Comparison of ENCODE assay signal across 14 mouse cellular contexts in the genomic region with DNA sequence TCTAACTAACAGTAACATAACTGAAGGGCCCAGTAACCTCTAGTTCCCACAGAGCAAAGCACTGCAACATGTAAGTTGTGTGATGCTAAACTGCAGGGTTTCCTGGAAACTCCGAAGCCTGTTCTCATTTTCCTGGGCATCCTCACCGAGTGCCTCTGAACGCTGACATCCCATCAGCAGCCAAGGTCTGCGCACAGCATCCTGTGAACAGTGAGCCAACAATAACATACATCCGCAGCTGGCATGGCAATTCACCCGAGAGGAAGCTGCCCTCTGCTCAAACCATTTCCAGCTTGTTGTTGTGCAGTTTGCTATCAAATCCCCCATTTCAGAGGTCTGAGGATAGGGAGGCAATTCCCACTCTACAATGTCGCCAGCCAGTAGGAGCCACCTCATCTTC.
A peak's percentile ranks its signal among the peaks of the same experiment; 100 is the strongest.
DNase-seq lines count a peak whose midpoint lies in the region; ATAC-seq and TF ChIP-seq lines count a peak whose summit lies in the region.
"Had no signal": no experiment of that assay in that cellular context is flagged by ENCODE, and none has a peak within 500 bp of the region (broad histone marks: within the 10 kb centered on the region; RNA-seq: fewer than 3 reads in every experiment).

No protein-coding gene starts in this region.

- no peak for TF ChIP-seq EP300 in stomach, postnatal 0 days (optimal IDR thresholded peaks at IDR 0.05)

- H3K4me2 ChIP-seq in forebrain, embryonic 14.5 days (ENCODE audit: low read length), result no peak overlapping the region
- H3K4me2 ChIP-seq in stomach, embryonic 16.5 days (ENCODE audit: low read depth, low read length), result no peak overlapping the region
- no peak overlapping the region for H3K4me2 ChIP-seq in stomach, postnatal 0 days (replicated peaks; ENCODE audit: low read depth)
- H3K4me2 ChIP-seq in midbrain, postnatal 0 days (ENCODE audit: low read depth, low read length, poor library complexity, severe bottlenecking), result no peak overlapping the region
- H3K4me2 ChIP-seq: forebrain, embryonic 12.5 days had no signal

- H3K9me3 ChIP-seq in forebrain, embryonic 10.5 days, result peaks cover 8% of the 10 kb centered on the region; the same call in 1 of the 2 replicates
- H3K9me3 ChIP-seq in forebrain, embryonic 14.5 days (replicated peaks; ENCODE audit: control insufficient read depth, low read length), result no peaks in the 10 kb centered on the region; the same call in 1 of the 2 replicates
- no peaks in the 10 kb centered on the region for H3K9me3 ChIP-seq in stomach, embryonic 16.5 days (replicated peaks; ENCODE audit: control insufficient read depth, low read length)
- no peaks in the 10 kb centered on the region for H3K9me3 ChIP-seq in stomach, postnatal 0 days (ENCODE audit: control insufficient read depth, low read length)
- no peaks in the 10 kb centered on the region for H3K9me3 ChIP-seq in midbrain, postnatal 0 days (ENCODE audit: low read length)

- no peak for TF ChIP-seq CTCF in stomach, postnatal 0 days (IDR thresholded peaks at IDR 0.05; ENCODE audit: low read depth)
- TF ChIP-seq CTCF in midbrain, postnatal 0 days (IDR thresholded peaks at IDR 0.05), result no peak

- H3K36me3 ChIP-seq in forebrain, embryonic 10.5 days (replicated peaks), result peaks cover 8% of the 10 kb centered on the region
- no peaks in the 10 kb centered on the region for H3K36me3 ChIP-seq in forebrain, embryonic 14.5 days (ENCODE audit: control insufficient read depth, insufficient read depth, low read length)
- H3K36me3 ChIP-seq in stomach, embryonic 16.5 days (ENCODE audit: control insufficient read depth, insufficient read depth, low read length), result no peaks in the 10 kb centered on the region
- peaks cover 2% of the 10 kb centered on the region; the same call in 1 of the 2 replicates for H3K36me3 ChIP-seq in stomach, postnatal 0 days (ENCODE audit: control insufficient read depth, insufficient read depth, low read length)
- no peaks in the 10 kb centered on the region for H3K36me3 ChIP-seq in midbrain, postnatal 0 days (ENCODE audit: insufficient read depth, low read length)
- H3K36me3 ChIP-seq: forebrain, embryonic 12.5 days had no signal

- H3K4me1 ChIP-seq in forebrain, embryonic 10.5 days, result peaks cover 12% of the 10 kb centered on the region
- H3K4me1 ChIP-seq in forebrain, embryonic 14.5 days (ENCODE audit: control insufficient read depth, insufficient read depth, low read length), result no peaks in the 10 kb centered on the region
- no peaks in the 10 kb centered on the region for H3K4me1 ChIP-seq in stomach, embryonic 16.5 days (ENCODE audit: control insufficient read depth, insufficient read depth, low read length)
- H3K4me1 ChIP-seq in stomach, postnatal 0 days (replicated peaks; ENCODE audit: control insufficient read depth, insufficient read depth), result no peaks in the 10 kb centered on the region
- no peaks in the 10 kb centered on the region; the same call in 1 of the 2 replicates for H3K4me1 ChIP-seq in midbrain, postnatal 0 days (ENCODE audit: insufficient read depth, low read length)

- H3K4me3 ChIP-seq in forebrain, embryonic 10.5 days, result no peak overlapping the region
- no peak overlapping the region for H3K4me3 ChIP-seq in forebrain, embryonic 14.5 days (ENCODE audit: low read depth, low read length)
- no peak overlapping the region for H3K4me3 ChIP-seq in stomach, embryonic 16.5 days (replicated peaks; ENCODE audit: low read length)
- H3K4me3 ChIP-seq in stomach, postnatal 0 days (ENCODE audit: low read depth, low read length), result no peak overlapping the region
- H3K4me3 ChIP-seq in midbrain, postnatal 0 days (ENCODE audit: low read depth, low read length), result no peak overlapping the region
- H3K4me3 ChIP-seq: forebrain, embryonic 12.5 days had no signal

- WGBS in forebrain, embryonic 10.5 days, result 92% methylated on average over 7 of the region's 7 CpGs
- WGBS in forebrain, embryonic 14.5 days, result 87% methylated on average over 7 of the region's 7 CpGs
- WGBS in stomach, embryonic 16.5 days, result 83% methylated on average over 7 of the region's 7 CpGs
- 75% methylated on average over 7 of the region's 7 CpGs for WGBS in stomach, postnatal 0 days
- WGBS in midbrain, postnatal 0 days, result 86% methylated on average over 7 of the region's 7 CpGs

- no peaks in the 10 kb centered on the region for H3K27me3 ChIP-seq in forebrain, embryonic 10.5 days (ENCODE audit: poor library complexity, severe bottlenecking)
- H3K27me3 ChIP-seq in forebrain, embryonic 14.5 days (replicated peaks; ENCODE audit: control insufficient read depth, insufficient read depth, low read length), result no peaks in the 10 kb centered on the region
- no peaks in the 10 kb centered on the region for H3K27me3 ChIP-seq in stomach, embryonic 16.5 days (ENCODE audit: control insufficient read depth, insufficient read depth, low read length)
- H3K27me3 ChIP-seq in stomach, postnatal 0 days (ENCODE audit: control insufficient read depth, insufficient read depth, low read length), result no peaks in the 10 kb centered on the region
- no peaks in the 10 kb centered on the region for H3K27me3 ChIP-seq in midbrain, postnatal 0 days (ENCODE audit: insufficient read depth, low read length)
- H3K27me3 ChIP-seq: forebrain, embryonic 12.5 days had no signal

- no peak for ATAC-seq in forebrain, embryonic 14.5 days
- no peak for ATAC-seq in stomach, embryonic 16.5 days (ENCODE audit: insufficient read depth, low FRiP score)
- no peak for ATAC-seq in stomach, postnatal 0 days (ENCODE audit: low FRiP score, low TSS enrichment)
- ATAC-seq in midbrain, postnatal 0 days (ENCODE audit: low FRiP score), result no peak
- ATAC-seq: inflammation-experienced regulatory T-cells, adult 6 months had no signal

- H3K9ac ChIP-seq in forebrain, embryonic 14.5 days (ENCODE audit: low read length), result no peak overlapping the region
- H3K9ac ChIP-seq in stomach, embryonic 16.5 days (ENCODE audit: low read length), result no peak overlapping the region
- H3K9ac ChIP-seq in stomach, postnatal 0 days (ENCODE audit: low read length), result no peak overlapping the region
- H3K9ac ChIP-seq in midbrain, postnatal 0 days (replicated peaks; ENCODE audit: low read length, poor library complexity, severe bottlenecking), result no peak overlapping the region
- H3K9ac ChIP-seq: forebrain, embryonic 12.5 days had no signal

- peak overlapping the region; percentile 36; the same call in 1 of the 2 replicates for H3K27ac ChIP-seq in forebrain, embryonic 10.5 days
- no peak overlapping the region for H3K27ac ChIP-seq in forebrain, embryonic 14.5 days (ENCODE audit: low read depth, low read length)
- peak overlapping the region; percentile 35 for H3K27ac ChIP-seq in stomach, embryonic 16.5 days (ENCODE audit: low read length)
- H3K27ac ChIP-seq in stomach, postnatal 0 days (replicated peaks), result no peak overlapping the region
- H3K27ac ChIP-seq in midbrain, postnatal 0 days (ENCODE audit: low read depth, low read length), result no peak overlapping the region
- H3K27ac ChIP-seq: forebrain, embryonic 12.5 days had no signal

- no peak for DNase-seq in forebrain, embryonic 10.5 days (ENCODE audit: extremely low spot score, low spot score)
- DNase-seq in forebrain, embryonic 14.5 days (ENCODE audit: low spot score), result no peak
- DNase-seq in kidney, adult 9 months, result peak; percentile 28
- DNase-seq in kidney, adult 8-10 months, result no peak
- DNase-seq in stomach, postnatal 0 days (ENCODE audit: low spot score), result no peak
- DNase-seq in midbrain, postnatal 0 days (ENCODE audit: low spot score), result no peak
- DNase-seq in MN1 (ENCODE audit: low spot score), result no peak
- DNase-seq: B cell, adult 2 months; cerebellum, adult 2 months; gastrocnemius, postnatal 10 days; thymus, adult 2 months had no signal

Comparison
In these comparisons a context has a peak if more than half of its experiments do, and no peak if none do; other contexts are left out.
1. H3K27ac ChIP-seq: peak in forebrain, embryonic 10.5 days (single experiment) and stomach, embryonic 16.5 days (single experiment); none in forebrain, embryonic 14.5 days (single experiment), stomach, postnatal 0 days (single experiment) and midbrain, postnatal 0 days (single experiment).